Mouse (Mus musculus): Measurements from ENCODE around the gene Phactr1. TPM values are rescaled to one million over a fixed set of nuclear protein-coding genes. Genes with fewer than 3 reads are reported as not detected.

Gene Phactr1
- total and polyA plus RNA-seq, 3 experiments: not detected

- TF ChIP-seq TBP (IDR thresholded peaks at IDR 0.05; ENCODE audit: low read depth, low read length) (no peak), ELF1 (IDR thresholded peaks at IDR 0.05; ENCODE audit: low read depth, low read length) (no peak), ZC3H11A (IDR thresholded peaks at IDR 0.05; ENCODE audit: low read depth, low read length) (no peak), CHD2 (IDR thresholded peaks at IDR 0.05; ENCODE audit: low read length) (no peak), USF2 (IDR thresholded peaks at IDR 0.05; ENCODE audit: borderline replicate concordance in 1 of 2, insufficient read depth in 1 of 2, low read depth in 1 of 2, low read length in 2 of 2) (no peak), RCOR1 (IDR thresholded peaks at IDR 0.05; ENCODE audit: low read depth, low read length) (no peak), ETS1 (IDR thresholded peaks at IDR 0.05; ENCODE audit: low read depth, low read length) (no peak), USF1 (IDR thresholded peaks at IDR 0.05; ENCODE audit: low read depth, low read length) (no peak)
- no peaks in the 10 kb centered on the region for H3K9me3 ChIP-seq (replicated peaks; ENCODE audit: insufficient read depth, low read length)
- no peak for DNase-seq (ENCODE audit: low read depth, low spot score)
- H3K4me3 ChIP-seq (ENCODE audit: control insufficient read depth in 1 of 2, insufficient read depth in 1 of 2, low read depth in 2 of 2, low read length in 2 of 2): no peak overlapping the region
- H3K9ac ChIP-seq (ENCODE audit: control insufficient read depth, low read depth, low read length, poor library complexity, severe bottlenecking): no peak overlapping the region
- no peaks in the 10 kb centered on the region for H3K27me3 ChIP-seq (ENCODE audit: control insufficient read depth in 1 of 2, insufficient read depth in 2 of 2, low read length in 2 of 2)
- no peaks in the 10 kb centered on the region for H3K36me3 ChIP-seq (ENCODE audit: control insufficient read depth in 1 of 2, insufficient read depth in 2 of 2, low read length in 2 of 2)
- H3K27ac ChIP-seq (ENCODE audit: control insufficient read depth, low read depth, low read length): no peak overlapping the region
- H3K79me2 ChIP-seq (ENCODE audit: control insufficient read depth, insufficient read depth, low read length, poor library complexity): no peaks in the 10 kb centered on the region
- no peaks in the 10 kb centered on the region for H3K4me1 ChIP-seq (ENCODE audit: control insufficient read depth in 1 of 2, insufficient read depth in 2 of 2, low read length in 2 of 2)
Measured at GRCm38 (mm10) chr13:42889516-42890474, 209.4 kb downstream of the Phactr1 start.

GRCm38 (mm10) chr13:42890651-42891050 is 210.2 kb downstream of the Phactr1 start:
- Histone ChIP-seq H3K27me3 (ENCODE audit: control insufficient read depth in 1 of 2, insufficient read depth in 2 of 2, low read length in 2 of 2) (no peaks in the 10 kb centered on the region), H3K79me2 (ENCODE audit: control insufficient read depth, insufficient read depth, low read length, poor library complexity) (no peaks in the 10 kb centered on the region), H3K4me1 (ENCODE audit: control insufficient read depth in 1 of 2, insufficient read depth in 2 of 2, low read length in 2 of 2) (no peaks in the 10 kb centered on the region), H3K36me3 (ENCODE audit: control insufficient read depth in 1 of 2, insufficient read depth in 2 of 2, low read length in 2 of 2) (no peaks in the 10 kb centered on the region), H3K9me3 (replicated peaks; ENCODE audit: insufficient read depth, low read length) (no peaks in the 10 kb centered on the region), H3K9ac (ENCODE audit: control insufficient read depth, low read depth, low read length, poor library complexity, severe bottlenecking) (no peak overlapping the region), H3K27ac (ENCODE audit: control insufficient read depth, low read depth, low read length) (no peak overlapping the region), H3K4me3 (ENCODE audit: control insufficient read depth in 1 of 2, insufficient read depth in 1 of 2, low read depth in 2 of 2, low read length in 2 of 2) (no peak overlapping the region)
- DNase-seq (ENCODE audit: low read depth, low spot score): no peak
- TF ChIP-seq HCFC1 (IDR thresholded peaks at IDR 0.05; ENCODE audit: low read depth, low read length) (no peak), MYC (IDR thresholded peaks at IDR 0.05; ENCODE audit: low read depth, low read length) (no peak), NRF1 (IDR thresholded peaks at IDR 0.05; ENCODE audit: insufficient read depth, low read depth, low read length, poor library complexity, severe bottlenecking) (no peak), BHLHE40 (IDR thresholded peaks at IDR 0.05; ENCODE audit: borderline replicate concordance, low read depth, low read length) (no peak), ZKSCAN1 (IDR thresholded peaks at IDR 0.05; ENCODE audit: low read depth, low read length) (no peak), GABPA (IDR thresholded peaks at IDR 0.05; ENCODE audit: low read depth, low read length) (no peak), MAX (IDR thresholded peaks at IDR 0.05; ENCODE audit: low read length) (no peak)
